Mouse (Mus musculus): ENCODE measurements around the gene Jtb. TPM values are rescaled to one million over a fixed set of nuclear protein-coding genes. Genes with fewer than 3 reads are reported as not detected.

Gene Jtb
- total and polyA plus RNA-seq, 2 experiments: 44.9 to 77.0 TPM

GRCm38 (mm10) chr3:90266901-90267775, 35.7 kb downstream of the Jtb start:
- Histone ChIP-seq H3K79me2 (ENCODE audit: control insufficient read depth, insufficient read depth, low read length) (no peaks in the 10 kb centered on the region), H3K27me3 (ENCODE audit: control insufficient read depth, insufficient read depth, low read length) (no peaks in the 10 kb centered on the region), H3K36me3 (ENCODE audit: control insufficient read depth, insufficient read depth, low read length) (no peaks in the 10 kb centered on the region), H3K27ac (replicated peaks; ENCODE audit: insufficient read depth, low read depth, low read length) (no peak overlapping the region), H3K9ac (ENCODE audit: low read depth, low read length) (no peak overlapping the region), H3K4me1 (ENCODE audit: control insufficient read depth, insufficient read depth, low read length) (peaks cover 4% of the 10 kb centered on the region), H3K4me3 (ENCODE audit: insufficient read depth, low read depth, low read length) (no peak overlapping the region; the same call in 1 of the 2 replicates)
- WGBS: 89% methylated on average over 20 of the region's 20 CpGs
- TF ChIP-seq POLR2A (IDR thresholded peaks at IDR 0.05; ENCODE audit: extremely low read depth, insufficient read depth, low read length): no peak
- TF ChIP-seq CTCF (IDR thresholded peaks at IDR 0.05; ENCODE audit: low read depth, low read length): no peak
- no peak for DNase-seq (ENCODE audit: extremely low read depth, low read depth, low spot score)

DNA sequence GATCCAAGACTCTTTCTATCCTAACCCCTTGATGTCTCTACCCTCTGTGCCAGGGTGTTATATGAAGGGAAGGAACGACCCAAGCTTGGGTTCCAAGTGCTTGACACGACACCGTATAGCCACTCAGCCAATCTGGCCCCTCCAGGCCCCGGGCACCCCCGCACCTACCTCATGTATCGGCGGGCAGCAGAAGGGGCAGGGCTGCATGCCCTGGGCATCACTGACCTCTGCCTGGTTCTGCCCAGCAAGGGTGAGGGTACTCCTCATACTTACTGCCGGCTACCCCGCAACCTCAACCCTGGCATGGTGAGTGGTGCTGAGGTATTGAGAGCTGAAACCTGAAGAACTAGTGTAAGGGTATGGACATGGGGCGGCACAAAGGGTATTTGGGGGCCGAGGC, 36.8 kb downstream of the Jtb start:
- Histone ChIP-seq H3K27ac (replicated peaks; ENCODE audit: insufficient read depth, low read depth, low read length) (no peak overlapping the region), H3K79me2 (ENCODE audit: control insufficient read depth, insufficient read depth, low read length) (no peaks in the 10 kb centered on the region), H3K4me3 (ENCODE audit: insufficient read depth, low read depth, low read length) (no peak overlapping the region), H3K27me3 (ENCODE audit: control insufficient read depth, insufficient read depth, low read length) (no peaks in the 10 kb centered on the region), H3K36me3 (ENCODE audit: control insufficient read depth, insufficient read depth, low read length) (no peaks in the 10 kb centered on the region), H3K9ac (ENCODE audit: low read depth, low read length) (no peak overlapping the region), H3K4me1 (ENCODE audit: control insufficient read depth, insufficient read depth, low read length) (peaks cover 4% of the 10 kb centered on the region)
- 96% methylated on average over 11 of the region's 11 CpGs for WGBS
- TF ChIP-seq POLR2A (IDR thresholded peaks at IDR 0.05; ENCODE audit: extremely low read depth, insufficient read depth, low read length) (no peak), CTCF (IDR thresholded peaks at IDR 0.05; ENCODE audit: low read depth, low read length) (no peak)
- no peak for DNase-seq (ENCODE audit: extremely low read depth, low read depth, low spot score)

- no peaks in the 10 kb centered on the region for H3K79me2 ChIP-seq (ENCODE audit: control insufficient read depth, insufficient read depth, low read length)
- H3K4me1 ChIP-seq (ENCODE audit: control insufficient read depth, insufficient read depth, low read length): peaks cover 4% of the 10 kb centered on the region
- no peaks in the 10 kb centered on the region for H3K27me3 ChIP-seq (ENCODE audit: control insufficient read depth, insufficient read depth, low read length)
- TF ChIP-seq CTCF (IDR thresholded peaks at IDR 0.05; ENCODE audit: low read depth, low read length): no peak
- TF ChIP-seq POLR2A (IDR thresholded peaks at IDR 0.05; ENCODE audit: extremely low read depth, insufficient read depth, low read length): no peak
- WGBS: 96% methylated on average over 16 of the region's 16 CpGs
- H3K9ac ChIP-seq (ENCODE audit: low read depth, low read length): no peak overlapping the region
- no peak for DNase-seq (ENCODE audit: extremely low read depth, low read depth, low spot score)
- peaks cover 2% of the 10 kb centered on the region; the same call in 1 of the 2 replicates for H3K36me3 ChIP-seq (ENCODE audit: control insufficient read depth, insufficient read depth, low read length)
- H3K27ac ChIP-seq (replicated peaks; ENCODE audit: insufficient read depth, low read depth, low read length): no peak overlapping the region
- H3K4me3 ChIP-seq (ENCODE audit: insufficient read depth, low read depth, low read length): no peak overlapping the region
Measured at GRCm38 (mm10) chr3:90268971-90269370, 37.6 kb downstream of the Jtb start.

- no peak for TF ChIP-seq POLR2A (IDR thresholded peaks at IDR 0.05; ENCODE audit: extremely low read depth, insufficient read depth, low read length)
- TF ChIP-seq CTCF (IDR thresholded peaks at IDR 0.05; ENCODE audit: low read depth, low read length): no peak
- 92% methylated on average over 8 of the region's 8 CpGs for WGBS
- H3K27me3 ChIP-seq (ENCODE audit: control insufficient read depth, insufficient read depth, low read length): no peaks in the 10 kb centered on the region
- H3K79me2 ChIP-seq (ENCODE audit: control insufficient read depth, insufficient read depth, low read length): no peaks in the 10 kb centered on the region
- no peak for DNase-seq (ENCODE audit: extremely low read depth, low read depth, low spot score)
- no peak overlapping the region for H3K9ac ChIP-seq (ENCODE audit: low read depth, low read length)
- H3K4me1 ChIP-seq (ENCODE audit: control insufficient read depth, insufficient read depth, low read length): no peaks in the 10 kb centered on the region
- peaks cover 4% of the 10 kb centered on the region; the same call in 1 of the 2 replicates for H3K36me3 ChIP-seq (ENCODE audit: control insufficient read depth, insufficient read depth, low read length)
- H3K4me3 ChIP-seq (ENCODE audit: insufficient read depth, low read depth, low read length): no peak overlapping the region
- H3K27ac ChIP-seq (replicated peaks; ENCODE audit: insufficient read depth, low read depth, low read length): no peak overlapping the region
Measured at GRCm38 (mm10) chr3:90270784-90271183, 39.4 kb downstream of the Jtb start.

- Histone ChIP-seq H3K36me3 (ENCODE audit: control insufficient read depth, insufficient read depth, low read length) (peaks cover 4% of the 10 kb centered on the region; the same call in 1 of the 2 replicates), H3K79me2 (ENCODE audit: control insufficient read depth, insufficient read depth, low read length) (no peaks in the 10 kb centered on the region), H3K9ac (ENCODE audit: low read depth, low read length) (no peak overlapping the region), H3K27me3 (ENCODE audit: control insufficient read depth, insufficient read depth, low read length) (no peaks in the 10 kb centered on the region), H3K4me3 (ENCODE audit: insufficient read depth, low read depth, low read length) (no peak overlapping the region), H3K27ac (replicated peaks; ENCODE audit: insufficient read depth, low read depth, low read length) (no peak overlapping the region), H3K4me1 (ENCODE audit: control insufficient read depth, insufficient read depth, low read length) (no peaks in the 10 kb centered on the region)
- WGBS: 86% methylated on average over 9 of the region's 9 CpGs
- DNase-seq (ENCODE audit: extremely low read depth, low read depth, low spot score): no peak
- TF ChIP-seq CTCF (IDR thresholded peaks at IDR 0.05; ENCODE audit: low read depth, low read length) (no peak), POLR2A (IDR thresholded peaks at IDR 0.05; ENCODE audit: extremely low read depth, insufficient read depth, low read length) (no peak)
Measured at GRCm38 (mm10) chr3:90272170-90272569, 40.8 kb downstream of the Jtb start.

- H3K36me3 ChIP-seq (ENCODE audit: control insufficient read depth, insufficient read depth, low read length): peaks cover 4% of the 10 kb centered on the region; the same call in 1 of the 2 replicates
- H3K27me3 ChIP-seq (ENCODE audit: control insufficient read depth, insufficient read depth, low read length): no peaks in the 10 kb centered on the region
- H3K79me2 ChIP-seq (ENCODE audit: control insufficient read depth, insufficient read depth, low read length): no peaks in the 10 kb centered on the region
- H3K9ac ChIP-seq (ENCODE audit: low read depth, low read length): no peak overlapping the region
- no peaks in the 10 kb centered on the region for H3K4me1 ChIP-seq (ENCODE audit: control insufficient read depth, insufficient read depth, low read length)
- TF ChIP-seq CTCF (IDR thresholded peaks at IDR 0.05; ENCODE audit: low read depth, low read length) (no peak), POLR2A (IDR thresholded peaks at IDR 0.05; ENCODE audit: extremely low read depth, insufficient read depth, low read length) (no peak)
- H3K27ac ChIP-seq (replicated peaks; ENCODE audit: insufficient read depth, low read depth, low read length): no peak overlapping the region
- no peak overlapping the region for H3K4me3 ChIP-seq (ENCODE audit: insufficient read depth, low read depth, low read length)
- no peak for DNase-seq (ENCODE audit: extremely low read depth, low read depth, low spot score)
- WGBS: 95% methylated on average over 22 of the region's 22 CpGs
Measured at GRCm38 (mm10) chr3:90273855-90274254, 42.5 kb downstream of the Jtb start.
